Mouse (Mus musculus) MEL (cell line): ENCODE data around the gene Wwc1. TPM values are rescaled to one million over a fixed set of nuclear protein-coding genes. Genes with fewer than 3 reads are reported as not detected.

ENCODE experiments used
- DNase-seq: peaks from one replicate; pipeline ENCODE4 v3.0.0; 2011; ENCODE audit warnings: low read depth, low spot score
- H3K27ac ChIP-seq: 2 replicates; pipeline ENCODE4 v1.5.1; 2012; ENCODE audit warnings: low read depth, mild to moderate bottlenecking, control low read depth, low read length, moderate library complexity; ENCODE audit not compliant: control insufficient read depth
- H3K27me3 ChIP-seq, 2 experiments: fragments of 150-350 bp in 1 of 2; sonication (generic) in 1 of 2; 2 replicates each; pipeline ENCODE4 v1.6.1; 2012; ENCODE audit warnings: low read length in 2 of 2, mild to moderate bottlenecking in 2 of 2, improper control_type of control experiment in 1 of 2, moderate library complexity in 1 of 2; ENCODE audit not compliant: insufficient read depth in 2 of 2, control insufficient read depth in 1 of 2
- H3K36me3 ChIP-seq, 2 experiments: 2 replicates each; pipeline ENCODE4 v1.6.1; 2012 to 2014; ENCODE audit warnings: low read length in 2 of 2, improper control_type of control experiment in 1 of 2, inconsistent platforms in 1 of 2, mild to moderate bottlenecking in 1 of 2; ENCODE audit not compliant: insufficient read depth in 2 of 2, control insufficient read depth in 1 of 2
- H3K4me1 ChIP-seq, 2 experiments: fragments of 150-350 bp in 1 of 2; sonication (generic) in 1 of 2; 2 replicates each; pipeline ENCODE4 v1.6.1; 2012; ENCODE audit warnings: low read length in 2 of 2, improper control_type of control experiment in 1 of 2, mild to moderate bottlenecking in 1 of 2; ENCODE audit not compliant: insufficient read depth in 2 of 2, control insufficient read depth in 1 of 2
- H3K4me3 ChIP-seq, 2 experiments: fragments of 150-350 bp in 1 of 2; sonication (generic) in 1 of 2; 2 replicates each; pipeline ENCODE4 v1.5.1; 2012; ENCODE audit warnings: low read depth in 2 of 2, low read length in 2 of 2, mild to moderate bottlenecking in 2 of 2, moderate library complexity in 2 of 2, control low read depth in 1 of 2, improper control_type of control experiment in 1 of 2; ENCODE audit not compliant: control insufficient read depth in 1 of 2, insufficient read depth in 1 of 2
- H3K79me2 ChIP-seq: 2 replicates; pipeline ENCODE4 v1.6.1; 2012; ENCODE audit warnings: mild to moderate bottlenecking, low read length, moderate library complexity; ENCODE audit not compliant: control insufficient read depth, poor library complexity, insufficient read depth
- H3K9ac ChIP-seq: 2 replicates; pipeline ENCODE4 v1.6.1; 2012; ENCODE audit warnings: low read depth, mild to moderate bottlenecking, control low read depth, low read length, moderate library complexity; ENCODE audit not compliant: control insufficient read depth, poor library complexity, severe bottlenecking
- H3K9me3 ChIP-seq: fragments of 150-350 bp; sonication (generic); replicated peaks from 2 replicates; pipeline ENCODE4 v1.6.1; 2012; ENCODE audit warnings: mild to moderate bottlenecking, low read length, improper control_type of control experiment, moderate library complexity; ENCODE audit not compliant: insufficient read depth
- BHLHE40 ChIP-seq: IDR thresholded peaks from 2 replicates; pipeline ENCODE4 v1.6.1; 2012; ENCODE audit warnings: low read depth, mild to moderate bottlenecking, inconsistent platforms, low read length, improper control_type of control experiment, borderline replicate concordance
- CHD2 ChIP-seq: IDR thresholded peaks from 2 replicates; pipeline ENCODE4 v1.6.1; 2011; ENCODE audit warnings: low read length, improper control_type of control experiment
- ELF1 ChIP-seq: IDR thresholded peaks from 2 replicates; pipeline ENCODE4 v1.6.1; 2014; ENCODE audit warnings: low read depth, mild to moderate bottlenecking, inconsistent platforms, low read length, improper control_type of control experiment, moderate library complexity
- EP300 ChIP-seq, 2 experiments: IDR thresholded peaks; 2 replicates each; pipeline ENCODE4 v1.6.1; 2011; ENCODE audit warnings: improper control_type of control experiment in 2 of 2, low read length in 2 of 2, low read depth in 1 of 2, mild to moderate bottlenecking in 1 of 2
- ETS1 ChIP-seq: IDR thresholded peaks from 2 replicates; pipeline ENCODE4 v1.6.1; 2012; ENCODE audit warnings: low read depth, mild to moderate bottlenecking, inconsistent platforms, low read length, improper control_type of control experiment, moderate library complexity
- HCFC1 ChIP-seq: IDR thresholded peaks from 2 replicates; pipeline ENCODE4 v1.6.1; 2012; ENCODE audit warnings: low read depth, mild to moderate bottlenecking, inconsistent platforms, low read length, improper control_type of control experiment, moderate library complexity
- JUND ChIP-seq: IDR thresholded peaks from 2 replicates; pipeline ENCODE4 v1.6.1; 2011; ENCODE audit warnings: low read depth, mild to moderate bottlenecking, improper control_type of control experiment, low read length
- KAT2A ChIP-seq: conservative IDR thresholded peaks from 2 replicates; pipeline ENCODE4 v1.6.1; 2012; ENCODE audit warnings: low read depth, low read length, improper control_type of control experiment, inconsistent platforms
- MAFK ChIP-seq: IDR thresholded peaks from 2 replicates; pipeline ENCODE4 v1.6.1; 2011; ENCODE audit warnings: low read depth, mild to moderate bottlenecking, low read length, improper control_type of control experiment, borderline replicate concordance
- MAX ChIP-seq: IDR thresholded peaks from 2 replicates; pipeline ENCODE4 v1.6.1; 2011; ENCODE audit warnings: low read length, improper control_type of control experiment
- MAZ ChIP-seq: IDR thresholded peaks from 2 replicates; pipeline ENCODE4 v1.6.1; 2012; ENCODE audit warnings: low read depth, mild to moderate bottlenecking, inconsistent platforms, low read length, improper control_type of control experiment
- MXI1 ChIP-seq: IDR thresholded peaks from 2 replicates; pipeline ENCODE4 v1.6.1; 2011; ENCODE audit warnings: mild to moderate bottlenecking, low read depth, low read length, improper control_type of control experiment
- MYC ChIP-seq: IDR thresholded peaks from 2 replicates; pipeline ENCODE4 v1.6.1; 2011; ENCODE audit warnings: low read depth, mild to moderate bottlenecking, low read length, improper control_type of control experiment, moderate library complexity
- NRF1 ChIP-seq: IDR thresholded peaks from 2 replicates; pipeline ENCODE4 v1.6.1; 2014; ENCODE audit warnings: low read depth, mild to moderate bottlenecking, inconsistent platforms, low read length, improper control_type of control experiment, moderate library complexity; ENCODE audit not compliant: poor library complexity, insufficient read depth, severe bottlenecking
- POLR2A ChIP-seq, 2 experiments: IDR thresholded peaks; 2 replicates each; pipeline ENCODE4 v1.6.1; 2011 to 2012; ENCODE audit warnings: low read length in 2 of 2, mild to moderate bottlenecking in 2 of 2, control low read depth in 1 of 2, improper control_type of control experiment in 1 of 2, low read depth in 1 of 2, moderate library complexity in 1 of 2; ENCODE audit not compliant: control insufficient read depth in 1 of 2, insufficient read depth in 1 of 2, poor library complexity in 1 of 2
- RAD21 ChIP-seq: IDR thresholded peaks from 2 replicates; pipeline ENCODE4 v1.6.1; 2011; ENCODE audit warnings: mild to moderate bottlenecking, low read depth, low read length, improper control_type of control experiment
- RCOR1 ChIP-seq: IDR thresholded peaks from 2 replicates; pipeline ENCODE4 v1.6.1; 2012; ENCODE audit warnings: low read depth, mild to moderate bottlenecking, inconsistent platforms, low read length, improper control_type of control experiment
- SIN3A ChIP-seq: IDR thresholded peaks from 2 replicates; pipeline ENCODE4 v1.6.1; 2012; ENCODE audit warnings: low read length, improper control_type of control experiment, inconsistent platforms
- TBP ChIP-seq: IDR thresholded peaks from 2 replicates; pipeline ENCODE4 v1.8.0; 2011; ENCODE audit warnings: low read depth, low read length, improper control_type of control experiment
- UBTF ChIP-seq: IDR thresholded peaks from 2 replicates; pipeline ENCODE4 v1.6.1; 2012; ENCODE audit warnings: low read depth, mild to moderate bottlenecking, inconsistent platforms, low read length, improper control_type of control experiment, moderate library complexity, borderline replicate concordance; ENCODE audit not compliant: insufficient read depth
- USF1 ChIP-seq: IDR thresholded peaks from 2 replicates; pipeline ENCODE4 v1.6.1; 2014; ENCODE audit warnings: low read depth, mild to moderate bottlenecking, inconsistent platforms, low read length, improper control_type of control experiment, moderate library complexity
- USF2 ChIP-seq, 2 experiments: IDR thresholded peaks; 2 replicates each; pipeline ENCODE4 v1.6.1; 2011 to 2012; ENCODE audit warnings: improper control_type of control experiment in 2 of 2, low read length in 2 of 2, borderline replicate concordance in 1 of 2, inconsistent platforms in 1 of 2, low read depth in 1 of 2, mild to moderate bottlenecking in 1 of 2; ENCODE audit not compliant: insufficient read depth in 1 of 2
- ZC3H11A ChIP-seq: IDR thresholded peaks from 2 replicates; pipeline ENCODE4 v1.6.1; 2012; ENCODE audit warnings: low read depth, mild to moderate bottlenecking, inconsistent platforms, low read length, improper control_type of control experiment
- ZMIZ1 ChIP-seq: IDR thresholded peaks from 2 replicates; pipeline ENCODE4 v1.6.1; 2012; ENCODE audit warnings: low read depth, mild to moderate bottlenecking, inconsistent platforms, low read length, improper control_type of control experiment, moderate library complexity
- ZNF384 ChIP-seq: IDR thresholded peaks from 2 replicates; pipeline ENCODE4 v1.6.1; 2012; ENCODE audit warnings: low read depth, mild to moderate bottlenecking, inconsistent platforms, low read length, improper control_type of control experiment
- polyA plus RNA-seq, 2 experiments: library from polyadenylated mRNA; stranded (reverse) in 1 of 2; unstranded in 1 of 2; fragments of >175 nt in 1 of 2; fragments of >200 nt in 1 of 2; gene quantifications; 2 replicates each; pipeline versions ENCODE4 v1.2.1 to v1.2.4; 2012; ENCODE audit warnings: low replicate concordance in 2 of 2, low read depth in 1 of 2; ENCODE audit not compliant: insufficient read length in 2 of 2, insufficient read depth in 1 of 2, missing spikeins in 1 of 2
- total RNA-seq: library from RNA; depleted of rRNA; stranded (reverse); fragments of 300-350 nt; gene quantifications from 2 replicates; pipeline ENCODE4 v1.2.3, GENCODE M21; 2012

Gene Wwc1
- total and polyA plus RNA-seq, 3 experiments = 0.39 to 0.46 TPM; not detected in 1

DNA sequence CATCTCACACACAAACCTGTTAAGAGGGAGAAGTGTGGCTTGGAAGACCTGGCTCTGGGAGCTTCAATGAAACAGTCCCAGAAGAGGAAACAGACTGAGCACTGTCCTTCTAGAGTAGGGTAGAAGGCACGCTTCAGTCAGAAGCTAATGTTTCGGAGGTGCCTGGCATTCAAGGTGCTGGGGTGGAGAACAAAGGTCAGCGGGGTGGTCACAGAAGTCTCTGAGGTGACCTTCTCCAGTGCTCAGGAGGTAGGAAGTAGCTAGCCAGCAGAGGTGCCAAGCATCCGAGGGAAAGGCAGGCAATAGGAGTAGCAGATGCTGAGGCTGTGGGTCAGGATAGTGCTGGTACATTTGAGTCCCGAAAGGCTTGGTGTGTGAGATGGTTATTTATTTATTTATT lies 59.6 kb downstream of the Wwc1 start:
- no peak overlapping the region for H3K9ac ChIP-seq
- no peaks in the 10 kb centered on the region for H3K79me2 ChIP-seq
- no peak overlapping the region for H3K27ac ChIP-seq
- H3K4me3 ChIP-seq = no peak overlapping the region
- H3K4me1 ChIP-seq = no peaks in the 10 kb centered on the region
- H3K9me3 ChIP-seq = no peaks in the 10 kb centered on the region
- no peaks in the 10 kb centered on the region for H3K36me3 ChIP-seq
- no peaks in the 10 kb centered on the region for H3K27me3 ChIP-seq
- TF ChIP-seq MYC = no peak
- TF ChIP-seq JUND = no peak
- TF ChIP-seq RAD21 = no peak
- TF ChIP-seq RCOR1 = no peak
- TF ChIP-seq UBTF = no peak
- TF ChIP-seq NRF1 = no peak
- TF ChIP-seq MAFK = no peak
- TF ChIP-seq MAX = no peak
- no peak for TF ChIP-seq USF1
- no peak for TF ChIP-seq MAZ
- TF ChIP-seq BHLHE40 = no peak
- no peak for TF ChIP-seq USF2 (IDR thresholded peaks at IDR 0.05; ENCODE audit: borderline replicate concordance in 1 of 2, insufficient read depth in 1 of 2, low read depth in 1 of 2, low read length in 2 of 2)
- TF ChIP-seq KAT2A = no peak
- no peak for TF ChIP-seq ZNF384
- no peak for TF ChIP-seq CHD2
- no peak for TF ChIP-seq EP300 (IDR thresholded peaks at IDR 0.05; ENCODE audit: low read depth in 1 of 2, low read length in 2 of 2)
- no peak for TF ChIP-seq HCFC1
- no peak for TF ChIP-seq ETS1
- TF ChIP-seq ZMIZ1 = no peak
- DNase-seq = no peak

DNA sequence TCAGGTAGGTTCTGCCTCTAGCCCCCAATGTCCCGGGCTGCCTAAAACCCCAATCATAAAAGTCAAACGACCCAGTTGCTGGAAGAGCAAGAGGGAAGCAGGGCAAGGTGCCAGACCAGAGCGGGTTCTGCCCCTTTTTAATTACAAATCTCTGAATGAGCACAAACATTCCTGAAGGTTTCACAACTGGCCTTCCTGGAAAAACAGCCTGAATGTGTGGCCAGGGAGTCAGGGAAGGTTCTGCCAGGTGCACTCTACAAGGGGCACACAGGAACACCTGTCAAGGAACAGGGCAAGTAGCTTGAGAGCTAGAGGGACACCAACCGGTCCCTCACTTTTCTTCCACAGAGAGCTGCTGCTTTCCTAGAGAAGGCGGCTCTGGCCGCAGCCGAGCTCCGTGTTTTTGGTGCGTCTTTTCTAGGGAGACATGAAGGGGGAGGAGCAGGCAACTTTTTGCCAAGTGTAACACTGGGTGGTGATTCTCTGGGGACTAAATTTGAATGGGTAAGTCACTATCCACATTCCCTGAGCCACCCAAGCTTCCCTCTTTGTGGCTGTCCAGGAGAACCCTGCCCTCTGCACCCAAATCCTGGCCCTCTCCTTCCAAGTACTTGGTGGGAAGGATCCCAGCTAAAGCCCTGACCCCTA lies 60.3 kb downstream of the Wwc1 start:
- H3K9me3 ChIP-seq = no peaks in the 10 kb centered on the region
- DNase-seq = no peak
- no peak overlapping the region for H3K4me3 ChIP-seq
- no peak overlapping the region for H3K9ac ChIP-seq
- H3K79me2 ChIP-seq = no peaks in the 10 kb centered on the region
- no peaks in the 10 kb centered on the region for H3K27me3 ChIP-seq
- H3K4me1 ChIP-seq = no peaks in the 10 kb centered on the region
- H3K36me3 ChIP-seq = no peaks in the 10 kb centered on the region
- no peak overlapping the region for H3K27ac ChIP-seq
- TF ChIP-seq MAX (no peak), SIN3A (no peak), TBP (no peak), RCOR1 (no peak), UBTF (no peak), ELF1 (no peak), POLR2A (IDR thresholded peaks at IDR 0.05; ENCODE audit: control insufficient read depth in 1 of 2, insufficient read depth in 1 of 2, low read depth in 1 of 2, low read length in 2 of 2, poor library complexity in 1 of 2) (no peak), EP300 (IDR thresholded peaks at IDR 0.05; ENCODE audit: low read depth in 1 of 2, low read length in 2 of 2) (no peak), USF2 (IDR thresholded peaks at IDR 0.05; ENCODE audit: borderline replicate concordance in 1 of 2, insufficient read depth in 1 of 2, low read depth in 1 of 2, low read length in 2 of 2) (no peak), RAD21 (no peak), MYC (no peak), ZNF384 (no peak), BHLHE40 (no peak), MAZ (no peak), MXI1 (no peak), USF1 (no peak), ZC3H11A (no peak)
